Mouse (Mus musculus): Measurements from ENCODE around the gene Gabpb1. TPM values are rescaled to one million over a fixed set of nuclear protein-coding genes. Genes with fewer than 3 reads are reported as not detected.

Gabpb1 gene
- polyA plus RNA-seq, 1 experiment from 2014 or later = 41.6 TPM

DNA sequence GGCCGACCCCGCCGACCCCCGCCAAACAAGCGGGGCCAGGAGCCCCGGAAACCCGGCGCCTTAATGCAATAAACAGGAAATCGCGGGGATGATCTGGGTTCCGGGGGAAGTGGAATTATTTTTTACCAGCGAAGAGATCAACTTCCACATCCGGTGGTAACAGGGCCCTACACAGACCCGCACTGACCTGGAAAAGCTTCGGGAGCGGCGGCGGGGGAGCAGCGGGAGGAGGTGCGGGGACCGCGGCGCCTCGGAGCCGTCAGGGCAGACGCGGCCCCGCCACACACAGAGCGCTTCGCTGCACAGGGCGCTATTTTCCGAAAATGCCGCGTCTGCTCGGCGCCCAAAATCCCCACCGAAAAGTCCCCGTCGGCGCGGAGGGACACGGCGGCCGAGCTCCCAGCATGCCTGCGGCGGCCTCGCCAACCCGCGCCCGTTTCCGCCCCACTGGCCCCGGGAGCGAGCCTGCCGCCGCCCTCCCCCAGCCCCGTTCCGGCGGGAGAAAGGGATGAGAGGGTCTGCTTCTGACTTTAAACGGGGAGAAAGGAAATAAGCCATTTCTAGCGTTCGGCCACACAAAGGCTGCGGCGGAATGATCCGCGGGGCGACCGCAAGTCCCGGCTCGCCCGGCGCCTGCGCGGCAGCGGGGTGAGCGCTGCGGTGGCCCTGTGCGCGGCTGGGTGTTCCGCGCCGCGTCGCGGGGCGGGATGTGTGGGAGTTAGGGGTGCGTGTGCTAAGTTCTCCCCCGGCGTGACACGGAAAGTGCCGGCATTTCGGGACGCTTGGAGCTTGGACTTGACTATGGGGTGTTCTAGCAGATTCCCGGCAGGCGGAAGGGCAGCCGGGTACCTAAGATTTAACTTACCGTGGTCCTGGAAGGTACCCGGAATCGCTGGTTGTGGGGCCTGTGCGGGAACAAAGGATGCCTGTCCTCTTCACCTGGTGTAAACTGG lies 692 bp downstream of the Gabpb1 start:
- Histone ChIP-seq H3K27me3 (no peaks in the 10 kb centered on the region), H3K27ac (replicated peaks) (peak overlapping the region; percentile 100), H3K4me3 (replicated peaks) (peak overlapping the region; percentile 66), H3K36me3 (peaks cover 8% of the 10 kb centered on the region; the same call in 1 of the 2 replicates), H3K4me1 (peaks cover 20% of the 10 kb centered on the region), H3K9me3 (replicated peaks) (no peaks in the 10 kb centered on the region), H3K9ac (peak overlapping the region; percentile 97), H3K4me2 (replicated peaks) (peak overlapping the region; percentile 67)
- under 1% methylated on average over 99 of the region's 99 CpGs for WGBS
- peak; percentile 90 for ATAC-seq (ENCODE audit: insufficient number of reproducible peaks, low FRiP score, low TSS enrichment, low read depth)

DNA sequence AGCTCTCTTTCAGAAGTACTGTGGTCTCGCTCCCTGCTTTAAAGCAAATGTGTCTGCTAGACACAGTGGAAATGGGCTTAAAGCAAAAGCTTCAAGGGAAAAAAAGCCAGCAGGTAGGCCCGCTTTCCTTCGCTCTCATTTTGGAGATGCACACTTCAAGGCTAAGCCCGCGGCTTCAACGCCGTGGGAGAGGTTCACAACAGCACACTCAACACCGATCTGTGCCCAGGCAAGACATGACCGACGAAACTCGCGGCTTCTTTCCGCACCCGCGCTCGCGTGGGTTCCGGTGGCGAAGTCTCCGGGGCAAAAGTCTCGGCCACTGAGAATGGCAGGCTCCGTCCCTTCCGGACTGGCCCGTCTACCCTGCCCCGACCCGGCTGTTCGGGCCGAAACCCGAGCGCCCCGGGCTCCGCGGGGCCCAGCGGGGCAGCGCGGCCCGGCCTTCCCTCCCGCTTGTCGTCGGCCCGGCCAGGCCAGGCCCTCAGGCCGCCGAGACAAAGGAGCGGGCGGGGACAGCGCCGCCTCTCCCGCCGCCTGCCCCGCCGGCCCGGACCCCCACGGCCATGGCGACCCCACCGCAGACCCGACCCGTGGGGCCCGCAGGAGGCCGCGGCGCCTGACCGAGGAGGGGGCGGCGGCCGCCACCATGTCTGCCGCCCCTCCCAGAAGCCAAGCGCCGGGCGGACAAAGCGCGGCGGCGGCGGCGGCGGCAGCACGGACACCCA lies 1.5 kb downstream of the Gabpb1 start:
- Histone ChIP-seq H3K4me2 (replicated peaks) (peak overlapping the region; percentile 67), H3K27ac (replicated peaks) (peak overlapping the region; percentile 100), H3K4me3 (replicated peaks) (peak overlapping the region; percentile 66), H3K9me3 (replicated peaks) (no peaks in the 10 kb centered on the region), H3K9ac (peak overlapping the region; percentile 97), H3K27me3 (no peaks in the 10 kb centered on the region), H3K4me1 (peaks cover 20% of the 10 kb centered on the region), H3K36me3 (peaks cover 5% of the 10 kb centered on the region; the same call in 1 of the 2 replicates)
- WGBS = under 1% methylated on average over 66 of the region's 77 CpGs
- peak; percentile 58 for ATAC-seq (ENCODE audit: insufficient number of reproducible peaks, low FRiP score, low TSS enrichment, low read depth)

DNA sequence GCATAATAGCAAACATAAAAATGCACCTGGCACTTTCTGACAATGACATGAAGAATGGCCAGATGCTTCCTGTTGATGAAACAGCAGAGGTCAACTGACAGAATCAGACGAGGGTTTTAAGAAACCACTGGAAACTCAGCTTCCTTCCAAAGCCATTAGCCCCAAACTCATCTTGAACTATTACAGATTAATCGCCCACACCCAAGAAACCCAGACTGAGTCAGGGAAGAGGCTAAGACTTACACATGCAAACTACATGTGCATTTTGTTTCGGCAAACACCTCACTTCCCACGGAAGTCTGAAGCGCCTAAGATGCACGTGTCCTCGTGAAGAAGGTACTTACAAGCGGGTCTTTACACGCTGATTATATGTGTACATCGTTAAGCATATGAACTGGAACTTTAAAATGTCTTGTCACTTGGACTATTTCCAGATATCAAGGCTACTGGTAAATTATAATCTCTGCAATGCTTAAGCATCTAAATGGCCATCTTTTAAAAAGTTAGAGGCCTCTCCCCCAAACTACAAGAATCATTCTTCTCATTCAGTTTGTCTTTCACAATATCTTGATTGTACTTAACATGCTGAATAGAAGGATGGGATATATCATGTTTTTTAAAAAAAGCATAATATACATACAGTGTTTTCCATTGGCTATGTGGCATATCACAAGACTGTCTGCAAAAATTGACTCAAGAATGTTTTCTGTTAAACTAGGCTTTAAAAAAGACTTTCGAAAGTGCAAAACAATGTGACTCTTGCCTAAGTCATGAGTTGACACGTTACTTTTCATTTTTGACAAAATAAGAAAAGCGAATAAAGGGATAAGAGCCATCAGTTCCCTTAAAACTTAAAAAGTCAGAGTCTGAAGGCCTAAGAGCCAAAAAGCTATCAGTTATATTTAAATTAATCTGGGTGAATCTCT lies 2.6 kb downstream of the Gabpb1 start:
- no peak for ATAC-seq (ENCODE audit: insufficient number of reproducible peaks, low FRiP score, low TSS enrichment, low read depth)
- Histone ChIP-seq H3K4me2 (replicated peaks) (peak overlapping the region; percentile 67), H3K9me3 (replicated peaks) (no peaks in the 10 kb centered on the region), H3K27ac (replicated peaks) (peak overlapping the region; percentile 100), H3K4me1 (peaks cover 20% of the 10 kb centered on the region), H3K4me3 (replicated peaks) (peak overlapping the region; percentile 66), H3K27me3 (no peaks in the 10 kb centered on the region), H3K36me3 (peaks cover 5% of the 10 kb centered on the region; the same call in 1 of the 2 replicates), H3K9ac (peak overlapping the region; percentile 97)
- 57% methylated on average over 13 of the region's 13 CpGs for WGBS

DNA sequence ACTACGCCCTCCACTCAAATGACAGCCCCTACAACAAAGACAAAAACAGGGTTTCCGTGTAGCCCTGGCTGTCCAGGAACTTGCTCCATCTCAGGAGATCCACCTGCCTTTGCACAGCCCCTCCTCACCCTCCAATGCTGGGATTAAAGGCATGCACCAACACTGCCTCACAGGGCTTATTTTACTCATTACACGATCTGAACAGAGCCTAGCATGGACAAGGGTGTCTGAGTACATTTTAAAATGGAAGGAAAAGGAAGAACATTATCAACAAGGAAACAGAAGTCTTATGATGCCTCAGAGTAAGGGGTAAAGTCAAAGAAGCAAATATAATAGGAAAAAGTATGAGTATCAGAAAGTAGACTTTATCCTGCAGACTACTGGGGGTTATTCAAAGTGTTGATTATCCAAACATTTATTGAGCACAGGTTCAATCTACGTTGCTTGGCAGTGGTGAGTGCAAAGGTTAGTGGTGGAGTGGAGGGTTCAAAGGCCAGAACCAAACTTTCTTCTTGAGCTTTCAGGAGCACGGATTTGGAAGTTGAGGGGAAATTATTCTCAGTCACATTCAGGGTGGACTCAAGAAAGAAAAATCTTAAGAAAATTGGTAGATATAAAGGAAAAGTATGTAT lies 7.4 kb downstream of the Gabpb1 start:
- whole genome bisulfite sequencing = 90% methylated on average over 5 of the region's 5 CpGs
- no peak overlapping the region for H3K9ac ChIP-seq
- no peak overlapping the region for H3K27ac ChIP-seq (replicated peaks)
- H3K36me3 ChIP-seq = no peaks in the 10 kb centered on the region
- no peaks in the 10 kb centered on the region for H3K27me3 ChIP-seq
- no peak overlapping the region for H3K4me2 ChIP-seq (replicated peaks)
- peaks cover 13% of the 10 kb centered on the region for H3K4me1 ChIP-seq
- H3K9me3 ChIP-seq (replicated peaks) = no peaks in the 10 kb centered on the region
- no peak overlapping the region for H3K4me3 ChIP-seq (replicated peaks)
- no peak for ATAC-seq (ENCODE audit: insufficient number of reproducible peaks, low FRiP score, low TSS enrichment, low read depth)

DNA sequence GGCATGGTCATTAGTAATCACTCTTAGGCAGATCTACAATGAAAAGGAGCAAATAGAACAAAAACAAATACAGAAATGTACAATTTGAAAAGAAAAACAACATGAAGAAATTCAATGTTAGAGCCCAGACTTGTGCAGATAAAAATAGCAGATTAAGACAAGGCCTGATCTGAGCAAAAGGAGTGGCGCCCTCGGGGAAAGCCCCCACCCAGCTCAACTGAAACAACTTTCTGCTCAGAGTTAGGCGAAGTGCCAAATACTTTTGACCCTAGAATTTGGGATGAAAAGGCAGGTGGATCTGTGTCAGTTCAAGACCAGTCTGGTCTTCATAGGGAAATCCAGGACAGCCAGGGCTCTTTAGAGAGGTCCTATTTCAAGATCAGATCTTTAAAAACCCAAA lies 10.2 kb downstream of the Gabpb1 start:
- Histone ChIP-seq H3K9me3 (replicated peaks) (no peaks in the 10 kb centered on the region), H3K4me2 (replicated peaks) (no peak overlapping the region), H3K36me3 (no peaks in the 10 kb centered on the region), H3K4me3 (replicated peaks) (no peak overlapping the region), H3K9ac (no peak overlapping the region), H3K27ac (replicated peaks) (no peak overlapping the region; the same call in 1 of the 2 replicates), H3K4me1 (0 out of 2 replicates have a peak, but pooled peaks cover 2% of the 10 kb centered on the region), H3K27me3 (no peaks in the 10 kb centered on the region)
- no peak for ATAC-seq (ENCODE audit: insufficient number of reproducible peaks, low FRiP score, low TSS enrichment, low read depth)
- 75% methylated on average over 3 of the region's 3 CpGs for WGBS

DNA sequence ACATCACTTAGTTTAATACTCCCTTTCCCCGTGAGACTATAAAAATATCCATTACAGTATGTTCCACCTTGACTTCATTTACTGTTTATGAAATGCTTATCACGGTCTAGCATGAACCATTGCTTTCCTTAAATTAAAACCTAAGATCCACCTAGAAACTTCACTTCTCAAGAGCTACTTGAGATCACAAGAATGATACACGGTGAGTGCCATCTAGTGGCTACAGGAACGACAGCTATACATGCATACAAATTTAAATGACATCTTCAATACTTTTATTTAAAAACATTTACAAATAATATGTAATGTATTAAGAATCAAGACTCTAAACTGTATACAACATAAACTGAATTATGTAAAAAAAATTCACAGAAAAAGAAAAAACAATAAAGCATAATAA lies 12.7 kb downstream of the Gabpb1 start:
- Histone ChIP-seq H3K9me3 (replicated peaks) (no peaks in the 10 kb centered on the region), H3K36me3 (no peaks in the 10 kb centered on the region), H3K27me3 (no peaks in the 10 kb centered on the region), H3K4me1 (0 out of 2 replicates have a peak, but pooled peaks cover 2% of the 10 kb centered on the region), H3K9ac (no peak overlapping the region), H3K27ac (replicated peaks) (no peak overlapping the region), H3K4me2 (replicated peaks) (no peak overlapping the region), H3K4me3 (replicated peaks) (no peak overlapping the region)
- no peak for ATAC-seq (ENCODE audit: insufficient number of reproducible peaks, low FRiP score, low TSS enrichment, low read depth)
- 51% methylated on average over 4 of the region's 4 CpGs for WGBS

DNA sequence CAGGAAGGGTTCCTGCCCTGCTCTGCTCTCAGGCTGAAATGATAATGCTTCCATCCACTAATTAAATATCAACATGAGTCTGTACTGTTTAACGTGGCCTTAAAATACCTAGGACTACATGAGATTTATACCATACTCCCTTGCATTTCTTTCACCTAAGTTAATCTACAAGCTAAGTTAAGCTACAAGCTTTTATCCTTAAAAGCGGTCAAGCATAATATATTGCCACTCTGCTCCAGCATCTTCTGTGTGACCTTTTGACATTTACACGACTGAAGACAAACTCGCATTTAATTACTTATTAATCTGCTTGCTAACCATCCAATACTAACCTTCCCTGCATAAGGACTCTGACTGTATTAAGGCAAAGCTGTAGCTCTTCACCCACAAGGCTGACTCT lies 23.2 kb downstream of the Gabpb1 start:
- Histone ChIP-seq H3K9me3 (replicated peaks) (no peaks in the 10 kb centered on the region), H3K27me3 (no peaks in the 10 kb centered on the region), H3K4me1 (no peaks in the 10 kb centered on the region), H3K36me3 (peaks cover 36% of the 10 kb centered on the region), H3K27ac (replicated peaks) (no peak overlapping the region), H3K4me2 (replicated peaks) (no peak overlapping the region), H3K4me3 (replicated peaks) (no peak overlapping the region), H3K9ac (no peak overlapping the region)
- no peak for ATAC-seq (ENCODE audit: insufficient number of reproducible peaks, low FRiP score, low TSS enrichment, low read depth)
- WGBS = 87% methylated on average over 4 of the region's 4 CpGs

DNA sequence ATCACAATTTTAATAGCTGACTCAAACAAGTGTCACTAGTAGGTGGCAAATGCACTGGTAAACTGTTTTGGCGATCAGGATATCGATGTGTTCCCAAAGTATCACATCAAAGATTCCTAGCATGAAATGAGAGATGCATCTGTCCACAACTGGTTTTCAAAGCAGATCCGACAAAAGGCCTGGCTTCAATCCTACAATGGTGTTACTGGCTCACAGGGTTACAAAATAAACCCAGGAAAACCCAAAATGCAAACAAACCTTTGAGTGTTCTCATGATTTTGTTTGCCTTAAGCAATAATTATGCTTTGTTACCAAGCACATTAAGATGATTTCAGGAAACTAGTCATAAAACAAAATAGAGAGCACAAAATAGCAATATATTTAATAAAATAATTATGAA lies 28.4 kb downstream of the Gabpb1 start:
- no peak overlapping the region for H3K9ac ChIP-seq
- peaks cover 59% of the 10 kb centered on the region for H3K36me3 ChIP-seq
- H3K27me3 ChIP-seq = no peaks in the 10 kb centered on the region
- ATAC-seq (ENCODE audit: insufficient number of reproducible peaks, low FRiP score, low TSS enrichment, low read depth) = no peak
- no peak overlapping the region for H3K4me2 ChIP-seq (replicated peaks)
- H3K4me3 ChIP-seq (replicated peaks) = no peak overlapping the region
- H3K27ac ChIP-seq (replicated peaks) = no peak overlapping the region
- no peaks in the 10 kb centered on the region for H3K4me1 ChIP-seq
- WGBS = 87% methylated on average over 3 of the region's 3 CpGs
- no peaks in the 10 kb centered on the region for H3K9me3 ChIP-seq (replicated peaks)

DNA sequence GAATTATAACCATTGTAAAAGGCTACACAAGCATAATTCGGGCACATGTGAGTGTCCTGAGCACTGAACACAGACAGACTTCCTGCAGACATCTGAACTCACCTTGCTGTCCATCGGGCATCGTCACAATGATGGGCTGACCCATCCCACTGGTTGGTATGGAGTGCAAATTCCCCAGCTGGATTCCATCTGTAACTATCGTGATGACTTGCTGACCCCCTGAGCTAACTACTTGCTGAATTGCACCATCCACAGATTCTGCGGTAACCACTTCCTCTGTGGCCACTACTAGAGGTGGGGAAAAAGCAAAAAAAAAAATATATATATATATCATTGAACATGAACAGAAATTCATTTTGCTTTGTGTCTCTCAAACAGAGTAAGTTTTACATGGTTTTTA lies 29.7 kb downstream of the Gabpb1 start:
- H3K4me3 ChIP-seq (replicated peaks) = no peak overlapping the region
- no peak overlapping the region for H3K9ac ChIP-seq
- H3K4me2 ChIP-seq (replicated peaks) = no peak overlapping the region
- peaks cover 60% of the 10 kb centered on the region for H3K36me3 ChIP-seq
- 91% methylated on average over 5 of the region's 5 CpGs for WGBS
- H3K27ac ChIP-seq (replicated peaks) = no peak overlapping the region
- H3K4me1 ChIP-seq = no peaks in the 10 kb centered on the region
- no peak for ATAC-seq (ENCODE audit: insufficient number of reproducible peaks, low FRiP score, low TSS enrichment, low read depth)
- no peaks in the 10 kb centered on the region for H3K9me3 ChIP-seq (replicated peaks)
- no peaks in the 10 kb centered on the region for H3K27me3 ChIP-seq

DNA sequence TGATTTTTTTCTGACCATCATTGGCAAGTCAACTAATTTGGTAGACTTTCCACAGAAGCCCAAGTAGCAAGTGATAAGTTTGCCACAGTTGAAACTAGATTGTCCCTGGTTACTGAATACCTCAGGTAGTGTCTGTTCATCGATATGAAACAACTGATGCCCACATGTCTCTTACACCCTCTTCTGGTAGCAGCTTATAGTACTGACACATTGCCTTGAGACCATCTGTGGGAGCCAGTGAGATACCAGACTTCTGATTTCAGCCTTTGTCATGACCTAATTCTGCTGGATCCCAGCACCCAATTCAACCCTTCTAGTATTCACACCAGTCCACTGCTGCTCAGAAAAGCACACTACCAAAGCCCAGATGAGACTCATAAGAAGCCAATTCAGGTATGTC lies 31.4 kb downstream of the Gabpb1 start:
- H3K9me3 ChIP-seq (replicated peaks) = no peaks in the 10 kb centered on the region
- no peak for ATAC-seq (ENCODE audit: insufficient number of reproducible peaks, low FRiP score, low TSS enrichment, low read depth)
- H3K4me2 ChIP-seq (replicated peaks) = no peak overlapping the region
- H3K4me1 ChIP-seq = no peaks in the 10 kb centered on the region
- H3K27me3 ChIP-seq = no peaks in the 10 kb centered on the region
- no peak overlapping the region for H3K27ac ChIP-seq (replicated peaks)
- H3K9ac ChIP-seq = no peak overlapping the region
- WGBS = 100% methylated on average over 1 of the region's 1 CpGs
- no peak overlapping the region for H3K4me3 ChIP-seq (replicated peaks)
- peaks cover 65% of the 10 kb centered on the region for H3K36me3 ChIP-seq
